Mouse (Mus musculus): ENCODE measurements around the gene Dnm2.

Dnm2 gene

DNA sequence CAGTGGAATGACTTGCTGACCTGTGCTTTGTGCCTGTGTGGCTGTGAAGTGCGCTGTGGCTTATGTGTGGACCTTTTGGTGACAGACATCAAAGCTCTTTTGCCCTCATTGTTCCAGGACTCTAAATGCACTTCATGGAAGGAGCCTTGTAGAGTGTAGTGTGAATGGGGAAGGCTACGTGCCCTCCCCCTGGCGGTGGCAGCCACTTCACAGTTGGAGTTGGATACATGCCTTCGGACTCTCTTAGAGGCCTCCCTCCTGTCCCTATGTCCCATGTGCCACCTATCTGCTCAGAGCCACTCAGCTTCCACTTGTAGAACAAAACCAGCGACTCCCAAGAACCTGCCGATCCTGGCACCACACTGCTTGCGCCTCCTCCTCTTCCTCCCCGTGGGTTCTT is 9.1 kb downstream of the Dnm2 start:
- WGBS = 59% methylated on average over 8 of the region's 8 CpGs

DNA sequence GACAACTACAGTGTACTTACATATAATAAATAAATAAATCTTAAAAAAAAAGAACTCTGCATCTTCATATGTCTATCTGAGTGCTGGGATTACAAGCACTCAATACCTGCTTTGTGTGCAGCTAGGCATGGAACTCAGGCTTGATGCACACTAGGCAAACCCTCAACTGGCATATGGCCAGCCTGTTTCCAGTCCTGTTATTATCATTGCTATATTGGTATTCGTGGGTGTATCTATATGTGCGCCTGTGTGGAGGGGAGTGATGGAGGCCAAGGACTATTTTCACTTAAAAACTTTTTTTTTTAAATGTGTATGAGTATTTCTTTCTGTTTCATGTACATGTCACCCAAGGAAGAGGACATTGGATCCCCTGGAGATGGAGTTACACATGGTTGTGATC is 9.7 kb downstream of the Dnm2 start:
- WGBS = 42% methylated on average over 2 of the region's 2 CpGs

DNA sequence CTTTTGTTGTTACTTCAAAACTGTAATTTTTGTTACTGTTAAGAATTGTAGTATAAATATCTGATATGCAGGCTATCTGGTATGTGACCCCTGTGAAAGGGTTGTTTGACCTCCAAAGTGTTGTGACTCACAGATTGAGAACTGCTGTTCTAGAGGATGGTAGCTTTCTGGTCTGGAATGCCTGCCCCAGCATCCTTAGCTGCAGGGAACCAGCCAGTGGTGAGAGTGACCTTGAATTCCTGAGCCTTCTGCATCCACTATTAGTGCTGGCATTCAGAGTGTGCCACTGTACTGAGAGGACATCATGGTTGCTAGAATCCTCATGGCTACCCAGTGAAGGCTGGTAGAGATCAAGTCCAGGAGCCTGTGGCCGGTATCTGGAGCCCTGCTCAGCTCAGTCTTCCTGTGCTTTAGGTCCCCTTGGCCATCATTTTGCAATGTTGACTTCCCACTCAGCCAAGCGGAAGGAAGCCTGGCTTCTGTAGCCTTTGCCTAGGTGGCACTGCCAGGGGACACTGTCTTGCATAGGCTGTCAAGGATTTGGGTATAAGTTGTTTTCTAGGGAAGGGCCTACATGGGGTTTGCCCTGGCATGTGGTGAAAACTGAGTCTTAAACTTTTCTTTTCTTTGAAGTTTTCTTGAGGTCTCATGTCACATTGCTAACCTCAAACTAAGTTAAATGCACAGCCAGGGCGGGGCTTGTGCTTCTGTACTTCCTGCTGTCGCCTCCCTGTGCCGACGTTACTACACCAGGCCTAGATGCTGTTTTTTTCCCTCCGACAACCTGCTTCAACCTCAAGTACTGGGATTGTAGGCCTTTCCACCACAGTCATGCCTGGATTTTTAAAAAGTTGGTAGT is 11.3 kb downstream of the Dnm2 start:
- WGBS = 76% methylated on average over 7 of the region's 7 CpGs

DNA sequence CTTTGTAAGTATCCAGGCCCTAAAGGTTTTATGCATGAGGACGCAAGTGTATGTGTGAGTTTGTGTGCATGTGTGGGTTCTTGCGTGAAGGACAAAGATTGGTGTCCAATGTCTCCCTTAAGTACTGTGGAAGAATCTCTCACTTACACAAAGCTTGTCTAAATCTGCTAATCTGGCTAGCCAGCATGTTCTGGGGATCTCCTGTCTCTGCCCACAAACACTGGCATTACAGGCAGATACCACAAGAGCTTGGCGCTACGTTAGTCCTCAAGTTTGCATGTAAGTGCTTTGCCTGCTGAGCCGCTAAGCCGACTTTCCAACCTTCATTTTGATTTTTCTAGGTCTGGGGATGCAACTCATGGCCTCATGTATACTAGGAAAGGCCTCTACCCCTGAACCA is 12.9 kb downstream of the Dnm2 start:
- WGBS = 85% methylated on average over 6 of the region's 6 CpGs

DNA sequence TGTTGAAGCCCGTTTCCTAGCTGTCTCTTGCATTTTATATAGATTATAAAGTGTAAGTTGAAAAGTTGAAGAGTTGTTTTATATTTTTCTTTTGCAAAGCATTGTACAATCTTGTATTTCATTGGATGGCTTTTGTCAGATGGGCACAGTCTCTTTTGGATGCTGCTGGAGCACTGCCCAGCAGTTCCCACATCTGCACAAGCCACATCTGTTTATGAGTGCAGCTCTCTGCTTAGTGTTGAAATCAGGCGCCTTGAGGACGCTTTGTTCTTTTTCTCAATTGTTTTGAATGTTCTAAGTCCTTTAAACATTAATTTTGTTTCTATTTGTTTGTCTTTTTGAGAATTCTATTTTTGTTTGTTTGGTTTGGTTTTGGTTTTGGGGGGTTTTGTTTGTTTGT is 13.5 kb downstream of the Dnm2 start:
- 57% methylated on average over 3 of the region's 3 CpGs for WGBS

DNA sequence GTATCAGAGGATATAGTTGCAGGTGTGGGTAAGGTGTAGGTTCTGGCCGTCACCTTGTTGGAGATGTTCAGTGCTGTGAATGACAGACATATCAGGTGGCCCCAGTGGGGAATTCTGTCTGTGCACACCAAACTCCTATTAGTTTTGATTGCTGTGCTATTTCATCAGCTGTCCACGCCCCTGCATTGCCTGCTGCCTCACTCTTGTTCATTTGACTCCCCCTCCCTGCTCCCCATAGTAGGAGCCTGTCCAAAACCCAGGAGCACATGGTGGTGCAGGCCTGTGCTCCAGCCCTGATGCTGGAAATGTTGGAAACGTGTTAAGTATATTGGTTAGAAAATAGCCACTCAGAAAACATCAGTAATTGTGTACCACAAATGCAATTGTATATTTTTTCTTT is 14.7 kb downstream of the Dnm2 start:
- WGBS = 60% methylated on average over 3 of the region's 3 CpGs

DNA sequence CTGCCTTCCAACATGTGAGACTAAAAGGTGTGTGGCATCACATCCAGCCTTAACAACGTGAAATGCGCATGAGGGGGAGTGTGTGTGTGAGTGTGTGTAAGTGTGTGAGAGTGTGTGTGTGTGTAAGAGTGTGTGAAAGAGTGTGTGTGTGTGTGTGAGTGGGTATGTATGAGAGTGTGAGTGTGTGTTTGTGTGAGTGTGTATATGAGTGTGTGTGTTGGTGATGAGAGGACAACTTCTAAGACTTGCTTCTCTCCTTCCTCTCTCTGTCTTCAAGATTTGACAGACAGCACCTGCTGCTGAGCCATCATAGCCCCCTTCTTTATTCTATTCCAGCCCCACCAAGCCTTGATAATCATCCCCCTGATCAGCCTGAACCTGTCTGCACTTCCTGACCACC is 15.2 kb downstream of the Dnm2 start:
- WGBS = 72% methylated on average over 2 of the region's 2 CpGs

DNA sequence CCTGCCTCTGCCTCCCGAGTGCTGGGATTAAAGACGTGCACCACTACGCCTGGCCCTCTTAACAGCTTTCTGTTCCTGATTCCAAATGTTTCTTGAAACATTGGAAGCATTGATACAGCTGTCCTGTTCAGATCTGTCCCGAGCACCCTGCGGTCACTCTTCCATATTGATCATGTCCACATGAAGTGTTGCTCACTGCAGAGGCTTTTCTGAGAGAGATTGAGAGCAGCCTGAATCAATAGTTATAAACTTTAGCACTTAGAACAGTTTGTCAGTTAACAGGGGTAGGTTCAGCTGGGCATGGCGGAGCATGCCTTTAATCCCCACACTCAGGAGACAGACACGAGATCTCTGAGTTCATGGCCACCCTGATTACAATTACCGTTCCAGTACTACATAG is 19.1 kb downstream of the Dnm2 start:
- WGBS = 91% methylated on average over 8 of the region's 8 CpGs

DNA sequence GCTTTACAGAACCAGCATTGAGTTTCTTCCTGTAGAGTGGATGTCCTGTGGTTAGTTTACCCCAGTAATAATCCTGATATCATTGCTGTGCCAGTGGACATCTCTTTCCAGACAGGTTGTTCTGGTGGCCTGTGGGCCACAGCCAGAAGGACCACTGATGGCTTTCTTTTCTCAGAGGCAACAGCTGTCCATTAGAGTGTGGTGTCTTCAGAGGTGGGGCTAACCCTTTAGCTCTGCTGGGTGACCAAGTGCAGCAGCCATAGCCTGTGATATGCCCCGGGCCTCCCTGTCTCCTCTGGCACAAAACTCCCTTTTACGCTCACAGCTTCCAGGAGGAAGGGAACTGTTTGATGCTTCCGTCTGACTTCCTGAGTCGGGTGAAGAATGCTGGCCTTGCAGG is 19.9 kb downstream of the Dnm2 start:
- 76% methylated on average over 4 of the region's 4 CpGs for WGBS

DNA sequence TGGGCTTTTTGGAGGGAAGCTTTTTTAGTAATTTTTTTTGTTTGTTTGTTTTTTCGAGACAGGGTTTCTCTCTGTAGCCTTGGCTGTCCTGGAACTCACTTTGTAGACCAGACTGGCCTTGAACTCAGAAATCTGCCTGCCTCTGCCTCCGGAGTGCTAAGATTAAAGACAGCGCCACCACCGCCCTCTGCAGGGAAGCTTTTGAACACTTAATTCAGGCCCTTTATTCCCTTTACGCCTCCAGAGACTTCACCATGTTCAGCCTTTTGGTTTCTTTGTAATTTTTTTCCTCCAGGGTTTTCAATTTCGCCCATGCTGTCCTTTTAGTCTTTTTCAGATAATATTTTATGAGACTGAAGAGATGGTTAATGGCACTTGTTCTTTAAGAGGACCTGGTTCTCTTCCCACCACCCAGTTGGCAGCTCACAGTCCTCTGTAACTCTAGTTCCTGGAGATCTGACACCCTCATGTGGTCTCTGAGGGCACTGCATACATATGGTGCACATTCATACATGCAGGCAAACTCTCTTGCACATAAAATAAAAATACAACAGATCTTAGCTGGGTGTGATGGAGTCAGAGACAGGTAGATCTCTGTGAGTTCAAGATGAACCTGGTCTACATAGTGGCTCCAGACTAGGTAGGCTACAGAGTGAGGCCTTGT is 20.5 kb downstream of the Dnm2 start:
- 89% methylated on average over 6 of the region's 6 CpGs for WGBS

DNA sequence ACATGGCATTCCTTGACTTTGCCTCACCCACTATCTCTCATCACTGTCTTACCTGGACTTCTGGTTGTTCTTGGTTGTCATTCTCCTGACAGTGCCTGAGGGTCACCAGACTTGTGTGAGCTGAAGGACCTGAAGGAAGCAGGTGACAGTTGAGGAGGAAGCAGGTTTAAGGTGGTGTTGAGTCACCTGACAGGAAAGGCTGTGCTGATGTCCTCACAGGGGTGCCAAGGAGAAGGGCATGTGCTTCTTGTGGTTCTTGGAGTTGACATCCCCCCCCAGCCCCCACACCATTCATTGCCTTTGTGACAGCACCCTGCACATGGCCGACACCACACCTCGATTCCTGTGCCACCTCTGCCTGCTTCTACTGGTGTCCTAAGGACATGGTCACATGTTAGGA is 23.1 kb downstream of the Dnm2 start:
- WGBS = 86% methylated on average over 2 of the region's 2 CpGs

DNA sequence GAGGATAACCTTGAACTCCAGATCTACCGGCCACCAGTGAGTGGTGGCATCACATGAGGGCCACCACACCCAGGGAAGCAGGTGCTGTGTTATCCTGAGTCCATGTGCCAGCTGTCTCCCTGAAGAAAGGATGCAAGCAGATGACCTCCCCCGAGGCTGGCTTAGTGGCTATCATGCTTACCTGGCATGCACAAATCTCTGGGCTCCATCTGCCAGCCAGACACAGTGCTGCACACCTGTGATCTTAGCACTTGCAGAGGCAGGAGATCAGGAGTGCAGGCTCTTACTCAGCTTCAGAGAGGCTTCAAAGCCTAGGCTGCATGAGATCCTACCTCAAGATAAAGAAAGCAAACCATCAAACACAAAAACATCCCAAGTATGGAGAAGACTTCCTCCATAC is 25.0 kb downstream of the Dnm2 start:
- 64% methylated on average over 2 of the region's 2 CpGs for WGBS

DNA sequence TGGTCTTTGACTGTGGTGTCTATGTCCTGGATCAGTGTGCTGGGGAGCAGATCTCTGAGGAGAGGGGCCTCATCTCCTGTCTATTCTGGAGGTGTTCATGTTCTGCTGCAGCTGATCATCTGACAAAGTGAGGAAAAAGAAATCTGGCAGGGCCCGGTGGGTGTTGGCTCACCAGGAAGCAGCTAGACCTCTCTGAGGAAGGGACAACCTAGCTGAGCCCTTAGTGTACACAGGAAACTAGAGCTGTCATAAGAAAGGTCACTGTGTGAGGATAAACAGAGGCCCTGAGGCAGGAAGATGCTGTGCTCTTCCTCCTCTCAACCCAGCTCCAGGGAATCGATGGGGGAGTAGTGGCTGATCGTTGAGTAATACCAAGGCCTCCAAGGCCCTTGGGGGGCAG is 25.6 kb downstream of the Dnm2 start:
- 67% methylated on average over 3 of the region's 3 CpGs for WGBS

DNA sequence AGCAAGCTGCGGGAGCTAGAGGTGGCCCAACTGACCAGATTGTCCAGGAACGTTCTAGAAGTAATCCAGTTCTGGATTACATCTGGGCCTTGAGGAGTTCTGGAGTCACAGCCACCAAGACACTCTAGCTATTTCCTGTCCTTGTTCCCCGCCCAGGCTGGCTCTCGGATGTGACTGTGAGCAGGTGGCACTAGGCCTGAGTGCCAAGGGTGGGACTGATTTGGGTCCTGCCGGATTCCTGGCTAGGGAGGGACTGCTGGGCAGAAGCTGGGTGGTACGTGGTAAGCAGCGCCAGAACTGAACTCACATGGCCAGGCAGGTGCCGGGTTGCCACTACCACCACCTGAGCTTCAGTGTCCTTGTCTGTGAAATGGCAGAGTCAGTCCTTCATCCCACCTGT is 26.7 kb downstream of the Dnm2 start:
- 65% methylated on average over 8 of the region's 8 CpGs for WGBS

DNA sequence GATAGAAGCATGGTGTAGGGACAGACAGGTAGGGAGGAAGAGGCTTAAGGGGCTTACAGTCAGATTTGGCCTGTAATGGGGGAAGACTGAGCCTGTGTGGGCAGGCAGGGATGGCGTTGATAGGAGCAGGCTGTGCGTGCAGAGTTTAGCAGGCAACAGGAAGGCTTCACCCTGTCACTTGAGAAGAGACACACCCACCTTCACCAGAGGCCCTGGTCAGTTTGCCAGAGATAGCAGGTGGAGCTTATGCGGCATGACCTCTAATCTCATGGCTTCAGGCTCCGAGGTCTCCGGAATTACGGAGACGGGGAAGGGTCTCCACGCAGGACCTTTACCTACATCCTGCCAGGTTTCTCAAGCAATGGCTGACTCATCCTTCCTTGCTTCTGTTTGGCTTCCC is 27.2 kb downstream of the Dnm2 start:
- 65% methylated on average over 8 of the region's 8 CpGs for WGBS

DNA sequence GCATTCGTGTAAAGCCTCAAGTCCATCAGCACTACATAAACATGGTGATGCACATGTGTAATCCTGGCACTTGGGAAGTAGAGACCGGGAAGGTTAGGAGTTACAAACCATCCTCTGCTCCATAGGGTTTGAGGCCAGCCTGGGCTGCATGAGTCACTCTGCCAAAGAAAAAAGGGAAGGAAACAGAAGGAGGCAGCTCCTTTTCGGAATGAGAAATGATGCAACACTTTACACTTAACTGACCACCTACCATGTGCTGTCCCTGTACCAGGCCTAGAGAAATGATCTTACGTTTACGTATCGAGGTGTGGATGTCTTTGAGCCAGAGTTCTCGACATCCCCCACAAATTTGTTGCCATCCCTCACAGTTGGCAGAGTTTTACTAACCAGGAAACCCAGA is 28.3 kb downstream of the Dnm2 start:
- 42% methylated on average over 7 of the region's 7 CpGs for WGBS

DNA sequence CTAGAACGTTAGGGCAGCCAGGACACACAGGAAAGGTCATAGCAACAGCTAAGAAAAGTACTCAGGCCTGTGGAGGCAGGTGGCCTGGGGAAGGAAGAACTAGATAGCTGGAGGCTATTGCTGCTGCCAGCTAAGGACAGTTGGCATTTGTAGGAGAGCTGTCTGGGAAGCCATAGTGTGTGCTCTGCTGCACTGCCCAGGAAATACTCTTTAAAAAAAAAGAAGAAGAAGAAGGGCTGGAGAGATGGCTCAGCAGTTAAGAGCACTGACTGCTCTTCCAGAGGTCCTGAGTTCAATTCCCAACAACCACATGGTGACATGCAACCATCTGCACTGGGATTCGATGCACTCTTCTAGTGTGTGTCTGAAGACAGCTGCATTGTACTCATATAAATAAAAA is 28.8 kb downstream of the Dnm2 start:
- 38% methylated on average over 2 of the region's 2 CpGs for WGBS

DNA sequence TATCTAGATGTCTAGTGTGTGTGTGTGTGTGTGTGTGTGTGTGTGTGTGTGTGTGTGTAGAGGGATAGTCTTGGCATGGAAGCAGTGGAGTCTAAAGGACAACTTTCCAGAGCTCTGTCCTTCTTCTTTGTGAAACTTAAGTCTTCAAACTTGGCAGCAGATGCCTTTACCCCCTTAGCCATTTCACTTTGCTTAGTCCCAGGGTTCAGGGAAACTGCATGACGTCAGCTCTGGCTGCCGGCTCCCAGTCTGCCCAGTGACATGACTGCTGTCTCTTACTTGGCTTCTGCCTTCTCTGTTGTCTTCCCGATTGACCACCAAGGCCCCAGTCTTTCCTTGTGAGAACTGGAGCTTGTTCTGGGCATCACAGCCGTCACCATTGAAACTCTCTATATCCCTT is 29.8 kb downstream of the Dnm2 start:
- WGBS = 47% methylated on average over 4 of the region's 4 CpGs

DNA sequence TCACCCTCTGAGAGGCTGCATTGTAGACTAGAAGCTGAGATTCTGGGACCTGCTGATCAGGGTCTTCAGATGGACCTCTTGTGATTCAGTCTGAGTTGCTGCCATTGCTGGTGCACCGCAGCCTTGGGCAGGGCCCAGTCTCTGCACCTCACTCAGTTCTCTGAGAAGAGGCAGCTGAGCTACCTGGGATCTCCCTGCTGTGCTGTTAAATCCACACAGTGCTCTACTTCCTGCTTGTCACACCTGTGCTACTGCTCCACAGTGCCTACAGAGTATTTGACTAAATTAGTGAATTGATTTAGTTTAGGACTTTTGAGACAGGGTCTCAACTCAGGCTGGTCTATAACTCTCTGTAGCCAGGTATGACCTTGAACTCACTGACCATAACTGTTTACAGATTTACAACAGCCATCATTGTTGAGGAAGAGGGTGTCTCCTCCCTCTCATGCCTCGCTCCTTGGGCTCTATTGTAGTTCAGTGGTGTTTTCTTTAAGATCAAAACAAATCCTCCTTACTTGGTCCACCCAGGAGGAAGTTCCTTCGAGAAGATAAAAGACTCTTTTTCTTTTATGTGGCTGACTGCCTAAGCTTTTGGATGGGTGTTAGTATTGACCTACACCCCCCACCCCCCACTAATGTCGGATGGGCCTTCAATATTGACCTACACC is 30.5 kb downstream of the Dnm2 start:
- 60% methylated on average over 4 of the region's 4 CpGs for WGBS

DNA sequence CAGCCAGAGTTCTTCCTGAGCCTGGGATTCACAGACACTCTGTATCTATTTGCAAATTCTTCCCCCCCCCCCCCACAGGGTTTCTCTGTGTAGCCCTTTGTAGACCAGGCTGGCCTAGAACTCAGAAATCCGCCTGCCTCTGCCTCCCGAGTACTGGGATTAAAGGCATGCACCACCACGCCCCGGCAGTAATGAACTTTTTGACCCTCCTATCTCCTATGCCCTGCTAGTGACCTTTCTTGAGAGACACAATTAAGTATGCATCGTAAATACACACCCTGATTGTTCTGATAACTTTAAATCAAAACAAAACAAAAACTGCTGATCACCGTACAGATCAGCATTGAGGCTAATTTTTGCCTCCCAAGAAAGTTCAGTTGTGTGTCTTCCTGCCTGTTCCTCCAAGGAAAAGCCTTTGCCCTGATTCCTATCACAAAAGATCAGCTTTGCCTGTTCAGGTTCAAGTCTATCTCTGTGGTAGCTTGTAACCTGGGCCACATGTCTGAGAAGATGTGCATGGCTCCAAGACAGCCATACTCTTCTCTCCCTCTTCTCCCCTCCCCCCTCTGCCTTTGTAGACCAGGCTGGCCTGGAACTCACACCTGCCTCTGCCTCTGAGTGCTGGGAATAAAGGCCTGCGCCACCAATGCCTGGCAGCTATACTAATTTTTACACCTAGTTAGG is 31.7 kb downstream of the Dnm2 start:
- 88% methylated on average over 7 of the region's 7 CpGs for WGBS

DNA sequence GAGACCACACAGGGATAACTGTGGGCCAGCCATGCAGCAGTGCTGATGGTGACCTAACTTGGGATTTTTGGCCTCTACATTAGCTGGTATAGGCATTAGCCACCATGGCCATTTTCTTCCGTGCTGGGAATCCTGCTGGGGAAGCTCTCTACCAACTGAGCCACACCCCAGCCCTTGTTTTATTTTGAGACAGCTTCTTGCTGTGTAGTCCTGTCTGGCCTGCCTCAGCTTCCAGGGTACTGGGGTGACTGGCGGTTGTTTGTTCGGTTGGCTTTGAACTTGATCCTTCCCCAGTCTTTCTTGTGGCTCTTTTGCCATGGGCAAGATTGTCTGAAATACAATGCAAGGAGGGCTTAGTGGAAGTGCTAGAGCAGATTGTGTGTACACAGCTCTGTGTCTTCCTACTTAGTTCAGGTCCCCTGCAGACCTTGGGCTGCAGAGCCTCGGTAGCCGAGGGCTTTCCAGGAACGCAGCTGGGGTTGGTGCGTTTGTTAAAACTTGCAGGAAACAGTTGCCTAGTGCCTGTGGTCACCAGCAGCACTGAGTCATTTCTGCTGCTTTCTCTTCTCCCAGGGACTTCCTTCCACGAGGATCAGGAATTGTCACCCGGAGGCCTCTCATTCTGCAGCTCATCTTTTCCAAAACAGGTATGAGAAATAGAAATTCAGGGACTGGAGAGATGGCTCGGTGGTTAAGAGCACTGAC is 32.4 kb downstream of the Dnm2 start:
- WGBS = 64% methylated on average over 10 of the region's 10 CpGs

DNA sequence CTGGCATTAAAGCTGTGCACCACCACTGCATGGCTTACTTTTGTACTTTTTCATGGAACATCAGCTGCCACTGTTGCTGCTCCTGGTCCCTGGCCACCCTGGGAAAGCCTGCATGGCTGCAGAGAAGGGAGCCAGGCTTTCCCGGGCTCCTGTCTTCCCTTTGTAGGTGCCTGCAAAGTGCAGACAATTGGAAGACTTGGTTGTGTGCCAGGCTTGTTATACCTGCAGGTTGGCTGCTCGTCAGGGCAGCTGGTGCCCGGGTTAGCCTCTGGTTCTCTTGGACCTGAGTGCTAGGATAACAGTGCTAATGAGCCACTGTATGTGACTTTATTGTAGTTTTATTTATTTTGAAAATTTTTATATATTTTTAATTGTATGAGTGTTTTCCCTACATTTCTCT is 34.1 kb downstream of the Dnm2 start:
- 65% methylated on average over 3 of the region's 3 CpGs for WGBS
